14 mouse cellular contexts compared by ENCODE assay signal in the genomic region with DNA sequence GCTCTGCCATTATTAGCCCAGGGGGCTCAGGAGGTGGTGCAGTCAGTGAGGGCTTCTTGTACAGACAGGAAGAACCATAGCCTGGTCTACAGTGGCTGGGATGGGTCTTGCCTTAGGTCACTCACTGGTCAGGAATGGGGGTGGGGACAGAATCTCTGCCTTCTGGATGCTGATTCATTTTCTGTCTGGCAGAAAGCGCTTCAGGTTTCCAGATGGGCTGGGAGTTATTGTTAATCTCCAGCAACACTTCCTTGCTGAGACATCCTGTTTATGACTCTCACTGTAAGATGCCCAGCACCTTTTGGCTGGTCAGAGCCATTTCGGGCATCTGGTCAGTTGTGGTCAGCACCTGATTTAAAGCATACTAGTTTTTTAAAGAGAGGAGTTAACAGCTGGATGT. TPM values are rescaled to one million over a fixed set of nuclear protein-coding genes. Genes with fewer than 3 reads are reported as not detected.
DNase-seq lines count a peak whose midpoint lies in the region; TF ChIP-seq lines count a peak whose summit lies in the region.
"Had no signal": no experiment of that assay in that cellular context is flagged by ENCODE, and none has a peak within 500 bp of the region (broad histone marks: within the 10 kb centered on the region; RNA-seq: fewer than 3 reads in every experiment).

No protein-coding gene starts in this region.

- DNase-seq in heart, adult 11 months: peak; percentile 96
- DNase-seq in heart, postnatal 25 days (ENCODE audit: low spot score): no peak
- peak; percentile 40 for DNase-seq in kidney, postnatal 10 days
- no peak for DNase-seq in kidney, postnatal 4 days
- peak; percentile 30 for DNase-seq in lung, postnatal 10 days
- DNase-seq in lung, postnatal 25 days (ENCODE audit: low spot score): no peak
- DNase-seq in left cerebral cortex, postnatal 36 days (ENCODE audit: low spot score in 2 of 2): no peak
- no peak for DNase-seq in cerebellum, adult 2 months
- DNase-seq: cerebellum, adult 11 months; cerebellum, postnatal 36 days; gastrocnemius, postnatal 10 days had no signal

- no peak overlapping the region for H3K4me3 ChIP-seq in cerebellum, adult 2 months (replicated peaks; ENCODE audit: insufficient read depth, low read depth, low read length)
- H3K4me3 ChIP-seq: heart, embryonic 15.5 days; liver, embryonic 15.5 days had no signal

- no peaks in the 10 kb centered on the region for H3K27me3 ChIP-seq in cerebellum, adult 2 months (ENCODE audit: control insufficient read depth, insufficient read depth, low read length)
- H3K27me3 ChIP-seq: heart, embryonic 15.5 days; liver, embryonic 15.5 days had no signal

- WGBS in cerebellum, adult 2 months: 95% methylated on average over 2 of the region's 2 CpGs

- TF ChIP-seq POLR2A in cerebellum, adult 2 months (IDR thresholded peaks at IDR 0.05; ENCODE audit: borderline replicate concordance, insufficient read depth, low read length): no peak

- H3K27ac ChIP-seq in cerebellum, adult 2 months (ENCODE audit: insufficient read depth, low read length): no peak overlapping the region
- H3K27ac ChIP-seq: heart, embryonic 15.5 days; hindbrain, postnatal 0 days; liver, embryonic 15.5 days had no signal

- intact Hi-C loops in heart, postnatal 25 days (cut with DNase I): no loop called here
- intact Hi-C loops in left cerebral cortex, postnatal 36 days (cut with DNase I): no loop called here

- TF ChIP-seq CTCF in cerebellum, adult 2 months (IDR thresholded peaks at IDR 0.05; ENCODE audit: borderline replicate concordance, insufficient read depth, low read depth, low read length): no peak

- no peaks in the 10 kb centered on the region for H3K4me1 ChIP-seq in cerebellum, adult 2 months (ENCODE audit: control insufficient read depth, insufficient read depth, low read length)
- H3K4me1 ChIP-seq: liver, embryonic 15.5 days had no signal

RNA-seq across cellular contexts. Expression of a gene that starts 55.8 kb away (rescaled TPM):
- total RNA-seq in heart, postnatal 25 days (2021): 10 to 100 TPM; 21.9 to 27.7 TPM
- 10 to 100 TPM; 20.7 to 44.9 TPM for total RNA-seq in left cerebral cortex, postnatal 36 days (2021)
- 32.7 and 33.0 TPM in 2 replicates for polyA plus RNA-seq in cerebellum, adult 2 months (2012; rRNA removed)

Comparison
In these comparisons a context has a peak if more than half of its experiments do, and no peak if none do; other contexts are left out.
1. DNase-seq: peak in heart, adult 11 months (single experiment), kidney, postnatal 10 days (single experiment) and lung, postnatal 10 days (single experiment); none in heart, postnatal 25 days (single experiment), kidney, postnatal 4 days (0 of 2), lung, postnatal 25 days (single experiment), left cerebral cortex, postnatal 36 days (0 of 2) and cerebellum, adult 2 months (0 of 2).